Mouse (Mus musculus) heart, postnatal 14 days (tissue): ENCODE results near the gene Slc6a4. TPM values are rescaled to one million over a fixed set of nuclear protein-coding genes. Genes with fewer than 3 reads are reported as not detected.

Experiments used
- DNase-seq, 2 experiments: peaks; one replicate each; pipeline ENCODE4 v3.0.0; 2021 to 2022
- intact Hi-C: fragments of 180-260 bp; cut with DNase I; formaldehyde crosslinking; loops from one replicate; pipeline ENCODE4 v1.15.1; 2025
- long read RNA-seq, 2 experiments: library from polyadenylated mRNA; stranded (forward); transcript quantifications; one replicate each; pipeline ENCODE4 v2.0.0; 2021
- total RNA-seq, 2 experiments: library from RNA; stranded (reverse); gene quantifications; 2 replicates each; pipeline ENCODE4 v1.2.3; 2021

Slc6a4 gene
- total RNA-seq, result 1 to 10 TPM; 1.2 to 1.4 TPM
- long read RNA-seq, experiment 1, result 0 reads
- long read RNA-seq, experiment 2, partial matches to known transcripts, result 0 of 3 reads
- long read RNA-seq, experiment 2, other reads (novel, unspliced or antisense), result 1 of 3 reads

GRCm38 (mm10) chr11:76997916-76998704, at the start of gene Slc6a4:
Slc6a4 (plus strand) TSS chr11:76998603.
- DNase-seq, result peak in 1 of 2 experiments; percentile 14
- intact Hi-C loops, result loop anchor here (1.0 to 10.0 kb wide), 3 partner anchors 74 to 307 kb away; no protein-coding TSS in a partner anchor

DNA sequence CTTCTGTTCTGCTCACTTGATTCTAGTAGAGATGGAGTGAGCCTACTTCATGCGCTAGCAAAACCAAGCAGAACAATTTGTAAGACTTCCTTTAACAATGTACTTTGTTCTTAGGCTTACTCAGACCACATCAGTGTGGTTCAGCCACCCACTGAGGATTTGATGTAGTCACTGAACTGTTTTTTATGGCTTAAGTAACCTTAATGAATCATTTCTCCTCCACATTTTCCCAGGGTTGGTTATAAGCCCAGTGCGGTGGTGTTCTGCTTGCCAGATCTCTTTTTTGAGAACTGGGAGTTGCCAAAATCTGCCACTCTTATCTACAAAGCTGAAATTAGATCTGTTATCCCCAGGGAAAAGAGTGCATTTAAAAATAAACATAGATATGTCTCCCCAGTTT, 44.9 kb upstream of the Slc6a4 start:
- intact Hi-C loops, result no loop called here
- DNase-seq, result no peak

GRCm38 (mm10) chr11:76965703-76966102, 32.7 kb upstream of the Slc6a4 start:
- intact Hi-C loops, result no loop called here
- DNase-seq, result no peak

GRCm38 (mm10) chr11:76970328-76970727, 28.1 kb upstream of the Slc6a4 start:
- intact Hi-C loops, result no loop called here
- no peak for DNase-seq

GRCm38 (mm10) chr11:76974680-76975319, 23.6 kb upstream of the Slc6a4 start:
- no peak for DNase-seq
- intact Hi-C loops, result no loop called here

GRCm38 (mm10) chr11:76981570-76982141, 16.7 kb upstream of the Slc6a4 start:
- DNase-seq, result no peak
- intact Hi-C loops, result no loop called here

GRCm38 (mm10) chr11:76982415-76982814, 16.0 kb upstream of the Slc6a4 start:
- intact Hi-C loops, result no loop called here
- DNase-seq, result no peak

DNA sequence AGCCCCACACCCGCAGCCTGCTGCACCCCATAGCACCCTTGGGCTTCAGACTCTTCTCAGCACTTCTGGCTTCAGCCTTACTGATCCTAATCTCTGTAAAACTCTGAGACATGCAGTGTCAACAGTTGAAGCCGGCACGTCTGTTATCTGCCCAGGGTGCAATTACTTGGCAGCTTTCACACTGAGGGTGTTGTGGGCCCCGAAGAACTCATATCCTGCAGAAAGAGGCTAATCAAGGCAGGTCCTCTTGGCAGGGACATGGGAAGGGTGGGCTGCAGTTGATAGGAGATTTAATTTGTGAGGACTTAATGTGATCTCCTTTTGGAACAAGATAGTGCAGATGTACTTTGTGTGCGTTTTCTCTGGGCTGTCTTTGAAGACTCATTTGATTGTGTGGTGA, 14.8 kb upstream of the Slc6a4 start:
- intact Hi-C loops, result no loop called here
- DNase-seq, result no peak

DNA sequence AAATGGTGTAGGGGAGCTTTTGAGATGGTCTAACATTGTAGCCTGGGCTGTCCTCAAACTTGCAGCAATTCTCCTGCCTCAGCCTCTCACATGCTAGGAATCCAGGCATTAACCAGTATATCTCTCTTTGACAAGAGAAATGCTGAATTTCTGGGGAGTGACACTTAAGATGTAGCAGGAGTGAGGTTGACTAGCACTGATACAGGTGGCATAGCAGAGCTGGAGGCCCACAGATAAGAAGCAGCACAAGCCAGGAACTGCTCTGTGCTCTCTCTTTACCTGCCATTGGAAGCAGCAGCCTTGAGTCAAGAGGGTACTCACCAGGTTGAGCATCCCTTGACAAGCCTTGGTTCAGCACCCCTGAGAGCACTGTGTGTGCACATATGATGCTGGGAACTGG, 14.2 kb upstream of the Slc6a4 start:
- DNase-seq, result no peak
- intact Hi-C loops, result no loop called here

GRCm38 (mm10) chr11:76990839-76991238, 7.6 kb upstream of the Slc6a4 start:
- no peak for DNase-seq
- intact Hi-C loops, result loop anchor here (10.0 kb wide), 1 partner anchor 314 kb away; no protein-coding TSS in a partner anchor

DNA sequence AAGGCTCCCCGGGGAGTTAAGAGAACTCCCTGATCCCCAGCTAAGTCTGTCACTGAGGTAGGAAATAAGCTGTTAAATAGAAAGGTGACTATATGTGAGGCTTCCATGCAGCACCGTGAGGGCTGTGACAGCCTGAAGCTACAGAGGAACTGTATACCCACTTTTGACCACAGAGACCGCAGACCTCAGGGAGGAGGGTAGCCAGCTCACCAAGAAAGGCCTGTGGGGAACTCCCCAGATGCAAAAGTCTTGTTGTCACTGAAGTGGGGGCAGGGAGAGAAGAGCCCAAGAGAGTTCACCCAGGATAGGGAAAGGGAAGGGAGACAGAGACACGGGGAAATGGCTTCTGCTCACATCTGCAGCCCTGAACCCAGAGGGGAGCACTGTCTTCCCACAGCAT, 5.5 kb upstream of the Slc6a4 start:
- no peak for DNase-seq
- intact Hi-C loops, result loop anchor here (10.0 kb wide), 1 partner anchor 312 kb away; no protein-coding TSS in a partner anchor

DNA sequence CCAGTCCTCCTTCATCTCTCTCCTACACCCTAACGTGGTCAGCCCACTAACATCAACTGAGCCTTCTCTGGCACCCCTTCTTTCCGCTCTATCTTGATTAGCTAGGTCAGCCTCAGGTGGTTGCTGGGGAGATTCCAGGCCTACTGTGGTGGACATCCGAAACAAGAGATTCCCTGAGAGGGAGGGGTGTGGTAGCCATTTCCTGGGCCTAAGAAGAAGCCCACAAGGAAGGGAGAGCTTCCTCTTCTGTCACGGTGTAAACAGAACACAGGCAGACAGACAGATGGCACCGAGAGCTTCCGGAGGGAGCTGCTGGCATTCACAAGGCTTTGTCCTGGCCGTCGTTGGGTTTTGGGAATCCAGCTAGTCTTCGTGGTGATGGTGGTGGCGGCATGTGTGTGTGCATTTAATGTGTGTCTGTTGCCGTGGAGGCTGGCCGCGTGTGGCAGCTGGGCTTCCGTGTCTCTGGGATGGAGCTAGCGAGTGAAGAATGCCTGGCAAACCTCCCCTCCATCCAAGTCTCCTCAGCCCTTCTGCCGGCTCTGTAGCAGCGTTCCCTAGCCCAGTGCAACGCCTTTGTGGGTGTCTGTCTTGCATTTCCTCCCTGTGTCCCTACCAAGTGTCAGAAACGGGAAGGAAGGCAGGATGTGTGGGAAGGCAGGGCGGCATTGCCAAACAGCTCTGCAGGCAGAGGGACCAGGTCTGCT, 2.3 kb upstream of the Slc6a4 start:
- DNase-seq, result no peak

GRCm38 (mm10) chr11:76997305-76997704, 1.1 kb upstream of the Slc6a4 start:
- peak; percentile 82 to 87 for DNase-seq
- intact Hi-C loops, result loop anchor here (1.0 to 10.0 kb wide), 3 partner anchors 75 to 307 kb away; no protein-coding TSS in a partner anchor

More for the DNA sequence above, 2.3 kb upstream of the Slc6a4 start:
- intact Hi-C loops, result loop anchor here (5.0 to 10.0 kb wide), 2 partner anchors 76 to 309 kb away; no protein-coding TSS in a partner anchor

DNA sequence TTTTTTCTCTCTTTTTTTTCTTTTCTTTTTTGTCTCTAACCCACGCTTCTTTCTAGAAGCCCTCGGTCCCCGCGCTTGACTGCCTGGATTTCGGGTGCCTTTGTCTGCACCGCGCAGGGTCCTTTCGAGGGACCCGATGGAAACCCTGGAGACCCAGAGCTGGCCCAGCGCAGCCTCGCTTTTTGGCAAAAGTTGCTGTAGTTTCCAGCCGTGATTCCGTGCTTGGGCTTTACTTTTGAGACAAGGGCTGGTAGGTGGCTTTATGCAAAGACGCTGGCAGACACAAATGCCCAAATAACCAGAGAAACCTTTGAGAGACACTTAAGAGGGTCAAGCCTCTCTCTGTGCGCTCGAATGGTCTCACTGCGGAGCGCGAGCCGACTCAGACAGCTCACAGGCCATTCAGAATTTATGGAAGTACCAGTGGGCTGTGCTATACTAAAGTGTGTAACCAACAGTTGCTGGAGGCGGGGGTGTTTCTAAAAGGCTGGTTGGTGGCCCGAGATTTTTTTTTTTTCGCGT, 363 bp downstream of the Slc6a4 start:
- no peak for DNase-seq
- intact Hi-C loops, result loop anchor here (5.0 to 10.0 kb wide), 2 partner anchors 74 to 306 kb away; no protein-coding TSS in a partner anchor

GRCm38 (mm10) chr11:77000741-77001140, 2.3 kb downstream of the Slc6a4 start:
- intact Hi-C loops, result no loop called here
- DNase-seq, result no peak

DNA sequence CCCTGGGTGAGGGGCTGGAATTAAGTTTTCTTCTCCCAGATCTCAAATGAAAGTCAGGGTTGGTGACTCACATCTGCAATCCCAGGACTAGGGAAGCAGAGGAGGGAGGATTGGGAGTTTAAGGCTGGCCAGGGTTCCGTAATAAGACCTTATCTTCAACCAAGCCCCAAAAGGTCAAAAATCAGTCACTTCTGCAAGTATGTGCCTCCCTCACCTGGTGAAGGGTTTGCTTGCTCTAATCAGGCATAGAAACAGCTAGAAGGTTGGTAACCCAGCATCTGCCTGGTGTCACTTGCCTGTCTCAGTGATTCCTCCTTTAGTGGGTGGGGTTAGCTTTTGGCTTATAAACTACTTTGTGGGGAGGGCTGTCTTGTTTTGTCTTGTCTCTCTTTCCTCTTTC, 4.0 kb downstream of the Slc6a4 start:
- DNase-seq, result no peak
- intact Hi-C loops, result no loop called here

DNA sequence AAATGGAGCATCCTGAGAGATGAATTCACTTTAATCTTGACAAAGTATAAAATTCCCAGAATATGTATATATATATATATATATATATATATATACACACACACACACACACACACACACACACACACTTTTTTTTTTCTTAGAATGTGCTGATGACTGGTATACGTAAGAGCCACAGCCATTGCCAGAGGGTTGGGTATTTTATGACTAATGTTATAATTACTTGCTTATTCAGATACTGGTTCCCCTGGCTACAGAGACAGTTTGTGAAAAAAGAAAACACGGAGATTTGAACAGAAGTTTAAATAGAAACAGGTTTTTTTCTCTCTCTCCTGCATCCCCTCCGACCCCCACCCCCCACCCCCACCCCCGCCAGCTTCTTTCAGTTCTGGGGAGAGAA, 7.5 kb downstream of the Slc6a4 start:
- no peak for DNase-seq
- intact Hi-C loops, result no loop called here

GRCm38 (mm10) chr11:77006616-77007015, 8.2 kb downstream of the Slc6a4 start:
- no peak for DNase-seq
- intact Hi-C loops, result no loop called here

- intact Hi-C loops, result no loop called here
These were observed 10.9 kb downstream of the Slc6a4 start for GRCm38 (mm10) chr11:77009069-77010025.

More at GRCm38 (mm10) chr11:77009069-77010025, 10.9 kb downstream of the Slc6a4 start:
- no peak for DNase-seq
